7 mouse cellular contexts compared by ENCODE assay signal in the genomic region with DNA sequence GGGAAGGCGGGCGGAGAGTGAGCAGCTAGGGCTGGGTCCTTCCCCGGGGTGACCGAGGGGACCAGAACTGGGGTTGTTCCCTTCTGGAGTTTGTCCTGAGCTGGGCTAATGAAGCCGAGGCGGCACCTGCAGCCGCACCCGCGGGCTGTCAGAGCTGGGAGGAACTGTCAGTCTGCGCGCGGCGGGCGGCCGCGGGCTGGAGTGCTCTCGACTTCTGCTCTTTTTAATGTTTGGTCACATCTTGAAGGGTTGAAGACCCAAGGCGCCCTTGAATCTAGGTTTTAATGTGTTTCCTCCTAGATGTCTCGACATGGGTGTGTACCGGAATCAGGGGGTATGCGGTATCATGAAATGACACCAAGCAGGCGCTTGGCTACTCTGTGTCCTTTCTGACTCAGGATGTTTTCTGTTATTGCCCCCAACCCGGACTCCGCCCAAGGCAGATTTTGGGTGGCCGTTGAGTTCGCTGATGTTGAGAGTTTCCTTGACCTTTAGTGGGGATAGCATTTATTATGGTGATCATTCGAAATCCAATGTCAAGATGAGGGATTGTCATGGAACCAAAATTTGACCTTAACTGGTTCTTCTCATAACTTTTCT. TPM values are rescaled to one million over a fixed set of nuclear protein-coding genes. Genes with fewer than 3 reads are reported as not detected.
A peak's percentile ranks its signal among the peaks of the same experiment; 100 is the strongest.
DNase-seq lines count a peak whose midpoint lies in the region; ATAC-seq and TF ChIP-seq lines count a peak whose summit lies in the region.

No protein-coding gene starts in this region.

- H3K27me3 ChIP-seq in C2C12 (ENCODE audit: control insufficient read depth, insufficient read depth, insufficient read length) (no peaks in the 10 kb centered on the region), G1E (ENCODE audit: insufficient read depth, low read length) (peaks cover 4% of the 10 kb centered on the region)
- H3K27me3 ChIP-seq in heart, embryonic 12.5 days (replicated peaks): no peaks in the 10 kb centered on the region
- H3K27me3 ChIP-seq in neural tube, embryonic 14.5 days (ENCODE audit: control insufficient read depth, insufficient read depth, low read length): no peaks in the 10 kb centered on the region

- H3K4me3 ChIP-seq in C2C12 (ENCODE audit: insufficient read depth, poor library complexity, severe bottlenecking) (peak overlapping the region; percentile 57), G1E (ENCODE audit: low read depth, low read length) (peak overlapping the region; percentile 89)
- H3K4me3 ChIP-seq in cortical plate, adult 2 months (ENCODE audit: insufficient read depth, low read length): peak overlapping the region; percentile 96
- peak overlapping the region; percentile 93 for H3K4me3 ChIP-seq in heart, embryonic 12.5 days
- H3K4me3 ChIP-seq in lung, adult 2 months (replicated peaks; ENCODE audit: extremely low read depth, low read depth, low read length): peak overlapping the region; percentile 94
- peak overlapping the region; percentile 98 for H3K4me3 ChIP-seq in neural tube, embryonic 14.5 days (ENCODE audit: low read depth, low read length)

- ATAC-seq in G1E (ENCODE audit: extremely low read depth, insufficient number of reproducible peaks, low FRiP score, poor library complexity, severe bottlenecking): no peak
- ATAC-seq in heart, embryonic 12.5 days (ENCODE audit: insufficient number of reproducible peaks, low FRiP score): no peak
- ATAC-seq in neural tube, embryonic 14.5 days (ENCODE audit: low read depth): no peak

- no peak for DNase-seq in G1E (ENCODE audit: low spot score)
- DNase-seq in kidney, postnatal 14 days: peak; percentile 54
- DNase-seq in lung, adult 2 months: no peak

- H3K79me2 ChIP-seq in C2C12 (ENCODE audit: control insufficient read depth, insufficient read depth): peaks cover 5% of the 10 kb centered on the region

- H3K9me3 ChIP-seq in G1E (replicated peaks): no peaks in the 10 kb centered on the region
- H3K9me3 ChIP-seq in heart, embryonic 12.5 days (replicated peaks): no peaks in the 10 kb centered on the region
- H3K9me3 ChIP-seq in neural tube, embryonic 14.5 days (ENCODE audit: control insufficient read depth, low read length): no peaks in the 10 kb centered on the region

- peaks cover 24% of the 10 kb centered on the region for H3K4me1 ChIP-seq in G1E (ENCODE audit: insufficient read depth, low read depth, low read length)
- H3K4me1 ChIP-seq in cortical plate, adult 2 months (ENCODE audit: control insufficient read depth, insufficient read depth, low read length): peaks cover 6% of the 10 kb centered on the region
- peaks cover 4% of the 10 kb centered on the region; the same call in 1 of the 2 replicates for H3K4me1 ChIP-seq in heart, embryonic 12.5 days (replicated peaks)
- peaks cover 3% of the 10 kb centered on the region for H3K4me1 ChIP-seq in lung, adult 2 months (ENCODE audit: control insufficient read depth, insufficient read depth, low read length)
- peaks cover 14% of the 10 kb centered on the region for H3K4me1 ChIP-seq in neural tube, embryonic 14.5 days (ENCODE audit: control insufficient read depth, insufficient read depth, low read length)

- TF ChIP-seq POLR2A in cortical plate, adult 2 months (IDR thresholded peaks at IDR 0.05; ENCODE audit: extremely low read depth, insufficient read depth, low read length): no peak
- no peak for TF ChIP-seq POLR2A in lung, adult 2 months (IDR thresholded peaks at IDR 0.05; ENCODE audit: borderline replicate concordance, extremely low read depth, low read depth, low read length)

- H3K9ac ChIP-seq in heart, embryonic 12.5 days: peak overlapping the region; percentile 99
- H3K9ac ChIP-seq in neural tube, embryonic 14.5 days (replicated peaks; ENCODE audit: low read depth, low read length): peak overlapping the region; percentile 99

- H3K27ac ChIP-seq in cortical plate, adult 2 months (ENCODE audit: insufficient read depth, low read length): peak overlapping the region; percentile 100
- H3K27ac ChIP-seq in heart, embryonic 12.5 days (ENCODE audit: poor library complexity, severe bottlenecking): peak overlapping the region; percentile 100
- peak overlapping the region; percentile 100 for H3K27ac ChIP-seq in neural tube, embryonic 14.5 days (ENCODE audit: low read depth, low read length)

- under 1% methylated on average over 27 of the region's 27 CpGs for WGBS in heart, embryonic 12.5 days
- WGBS in lung, adult 2 months: 2% methylated on average over 27 of the region's 27 CpGs
- WGBS in neural tube, embryonic 14.5 days: 1% methylated on average over 27 of the region's 27 CpGs

- no peaks in the 10 kb centered on the region for H3K36me3 ChIP-seq in C2C12 (ENCODE audit: control insufficient read depth, insufficient read depth)
- peaks cover 15% of the 10 kb centered on the region for H3K36me3 ChIP-seq in G1E (replicated peaks)
- no peaks in the 10 kb centered on the region for H3K36me3 ChIP-seq in heart, embryonic 12.5 days
- 0 out of 2 replicates have a peak, but pooled peaks cover 5% of the 10 kb centered on the region for H3K36me3 ChIP-seq in neural tube, embryonic 14.5 days (ENCODE audit: control insufficient read depth, insufficient read depth, low read length)

- TF ChIP-seq CTCF in C2C12 (IDR thresholded peaks at IDR 0.05; ENCODE audit: control insufficient read depth, insufficient read depth, insufficient read length): no peak
- no peak for TF ChIP-seq CTCF in G1E (IDR thresholded peaks at IDR 0.05; ENCODE audit: low read depth, low read length)
- TF ChIP-seq CTCF in cortical plate, adult 2 months (IDR thresholded peaks at IDR 0.05; ENCODE audit: extremely low read depth, insufficient read depth, low read length): no peak
- no peak for TF ChIP-seq CTCF in lung, adult 2 months (IDR thresholded peaks at IDR 0.05; ENCODE audit: insufficient read depth, low read length)

- H3K4me2 ChIP-seq in heart, embryonic 12.5 days: peak overlapping the region; percentile 75
- peak overlapping the region; percentile 68 for H3K4me2 ChIP-seq in neural tube, embryonic 14.5 days (ENCODE audit: low read depth, low read length)

- no peaks in the 10 kb centered on the region for H3K79me3 ChIP-seq in C2C12 (ENCODE audit: low read depth)

- peak overlapping the region; percentile 88 for H3ac ChIP-seq in C2C12 (ENCODE audit: control insufficient read depth, insufficient read length, low read depth)

TF ChIP-seq in C2C12, 6 proteins besides CTCF, POLR2A, EP300 and RAD21:
- TF ChIP-seq FOSL1 (IDR thresholded peaks at IDR 0.05; ENCODE audit: insufficient read depth, low read length, poor library complexity, severe bottlenecking): no peak
- no peak for TF ChIP-seq CEBPB (IDR thresholded peaks at IDR 0.05; ENCODE audit: low read depth)
- TF ChIP-seq MYOG (IDR thresholded peaks at IDR 0.05; ENCODE audit: control insufficient read depth, extremely low read depth, insufficient read length): no peak
- no peak for TF ChIP-seq USF1 (IDR thresholded peaks at IDR 0.05; ENCODE audit: low read depth)
- TF ChIP-seq MAX (IDR thresholded peaks at IDR 0.05): no peak
- TF ChIP-seq MYOD1 (IDR thresholded peaks at IDR 0.05; ENCODE audit: control insufficient read depth, insufficient read length, low read depth): no peak
TF ChIP-seq in C2C12: peak in this region for 0.

RNA-seq across cellular contexts. Expression of a gene that starts 2.3 kb away (rescaled TPM):
- polyA plus RNA-seq in C2C12 (2012; fragmentation: generic; extraction: Trizol) (1.5 TPM), G1E (2012) (7.5 and 10.3 TPM in 2 replicates)
- total RNA-seq in G1E (2014; fragmentation: Nextera tagmentation) (13.1 and 13.6 TPM in 2 replicates), G1E (2017) (3.1 and 4.4 TPM in 2 replicates)
- polyA plus RNA-seq in cortical plate, adult 2 months (2012; rRNA removed): 33.7 TPM in 2 replicates
- 7.5 and 8.6 TPM in 2 replicates for polyA plus RNA-seq in heart, embryonic 12.5 days (2016; fragmentation: Nextera tagmentation; extraction: Ambion mirVana)
- 4.0 and 6.5 TPM in 2 replicates for polyA plus RNA-seq in lung, adult 2 months (2012; rRNA removed)
- 25.9 and 28.4 TPM in 2 replicates for polyA plus RNA-seq in neural tube, embryonic 14.5 days (2014; fragmentation: Nextera tagmentation; extraction: Ambion mirVana)
